Mouse (Mus musculus): ENCODE measurements around the gene Ctxn1. TPM values are rescaled to one million over a fixed set of nuclear protein-coding genes. Genes with fewer than 3 reads are reported as not detected.

The Ctxn1 gene
- total and polyA plus RNA-seq, 3 experiments, result 0.58 to 5.6 TPM; not detected in 1

DNA sequence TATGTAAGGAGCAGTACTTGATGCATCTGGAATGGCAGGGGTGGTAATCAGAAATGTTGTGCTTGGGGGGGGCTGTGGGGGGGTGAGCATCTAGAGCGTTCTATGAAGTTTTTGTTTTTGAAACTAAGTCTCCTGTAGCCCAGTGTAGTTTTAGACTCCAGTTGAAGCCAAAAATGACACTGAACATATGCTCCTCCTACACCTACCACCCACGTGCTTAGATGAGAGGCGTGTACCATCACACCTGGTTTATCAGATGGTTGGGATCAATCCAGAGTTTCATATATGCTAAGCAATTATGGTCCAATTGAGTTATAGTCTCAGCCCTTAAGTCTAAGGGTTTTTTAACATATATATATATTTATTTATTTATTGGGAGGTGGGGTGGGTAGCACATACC, 39.5 kb downstream of the Ctxn1 start:
- no peak for DNase-seq (ENCODE audit: low read depth, low spot score)
- Histone ChIP-seq H3K9ac (ENCODE audit: control insufficient read depth, low read depth, low read length, poor library complexity, severe bottlenecking) (no peak overlapping the region), H3K27ac (ENCODE audit: control insufficient read depth, low read depth, low read length) (no peak overlapping the region), H3K9me3 (replicated peaks; ENCODE audit: insufficient read depth, low read length) (no peaks in the 10 kb centered on the region), H3K4me1 (ENCODE audit: control insufficient read depth in 1 of 2, insufficient read depth in 2 of 2, low read length in 2 of 2) (peaks cover 8 to 20% of the 10 kb centered on the region in 2 experiments), H3K4me3 (ENCODE audit: control insufficient read depth in 1 of 2, insufficient read depth in 1 of 2, low read depth in 2 of 2, low read length in 2 of 2) (no peak overlapping the region), H3K36me3 (ENCODE audit: control insufficient read depth in 1 of 2, insufficient read depth in 2 of 2, low read length in 2 of 2) (peaks cover 0 to 12% of the 10 kb centered on the region in 2 experiments; a peak in 2 of 4 replicates), H3K27me3 (ENCODE audit: control insufficient read depth in 1 of 2, insufficient read depth in 2 of 2, low read length in 2 of 2) (no peaks in the 10 kb centered on the region), H3K79me2 (ENCODE audit: control insufficient read depth, insufficient read depth, low read length, poor library complexity) (no peaks in the 10 kb centered on the region)
- TF ChIP-seq POLR2A (IDR thresholded peaks at IDR 0.05; ENCODE audit: control insufficient read depth in 1 of 2, insufficient read depth in 1 of 2, low read depth in 1 of 2, low read length in 2 of 2, poor library complexity in 1 of 2) (no peak), TCF12 (IDR thresholded peaks at IDR 0.05; ENCODE audit: low read depth, low read length) (no peak), ZKSCAN1 (IDR thresholded peaks at IDR 0.05; ENCODE audit: low read depth, low read length) (no peak), GABPA (IDR thresholded peaks at IDR 0.05; ENCODE audit: low read depth, low read length) (no peak), MYC (IDR thresholded peaks at IDR 0.05; ENCODE audit: low read depth, low read length) (no peak), MAZ (IDR thresholded peaks at IDR 0.05; ENCODE audit: low read depth, low read length) (no peak), ETS1 (IDR thresholded peaks at IDR 0.05; ENCODE audit: low read depth, low read length) (no peak), MAFK (IDR thresholded peaks at IDR 0.05; ENCODE audit: borderline replicate concordance, low read depth, low read length) (no peak), POLR2AphosphoS2 (IDR thresholded peaks at IDR 0.05; ENCODE audit: low read length) (no peak), CHD1 (IDR thresholded peaks at IDR 0.05; ENCODE audit: low read depth, low read length) (no peak), RAD21 (IDR thresholded peaks at IDR 0.05; ENCODE audit: low read depth, low read length) (no peak), CTCF (IDR thresholded peaks at IDR 0.05 in 2 of 3, conservative IDR thresholded peaks at IDR 0.05 in 1 of 3; ENCODE audit: control insufficient read depth in 1 of 3, insufficient read depth in 1 of 3, low read depth in 2 of 3, low read length in 3 of 3, poor library complexity in 1 of 3, severe bottlenecking in 1 of 3) (no peak), GATA1 (IDR thresholded peaks at IDR 0.05; ENCODE audit: low read depth, low read length) (no peak)

DNA sequence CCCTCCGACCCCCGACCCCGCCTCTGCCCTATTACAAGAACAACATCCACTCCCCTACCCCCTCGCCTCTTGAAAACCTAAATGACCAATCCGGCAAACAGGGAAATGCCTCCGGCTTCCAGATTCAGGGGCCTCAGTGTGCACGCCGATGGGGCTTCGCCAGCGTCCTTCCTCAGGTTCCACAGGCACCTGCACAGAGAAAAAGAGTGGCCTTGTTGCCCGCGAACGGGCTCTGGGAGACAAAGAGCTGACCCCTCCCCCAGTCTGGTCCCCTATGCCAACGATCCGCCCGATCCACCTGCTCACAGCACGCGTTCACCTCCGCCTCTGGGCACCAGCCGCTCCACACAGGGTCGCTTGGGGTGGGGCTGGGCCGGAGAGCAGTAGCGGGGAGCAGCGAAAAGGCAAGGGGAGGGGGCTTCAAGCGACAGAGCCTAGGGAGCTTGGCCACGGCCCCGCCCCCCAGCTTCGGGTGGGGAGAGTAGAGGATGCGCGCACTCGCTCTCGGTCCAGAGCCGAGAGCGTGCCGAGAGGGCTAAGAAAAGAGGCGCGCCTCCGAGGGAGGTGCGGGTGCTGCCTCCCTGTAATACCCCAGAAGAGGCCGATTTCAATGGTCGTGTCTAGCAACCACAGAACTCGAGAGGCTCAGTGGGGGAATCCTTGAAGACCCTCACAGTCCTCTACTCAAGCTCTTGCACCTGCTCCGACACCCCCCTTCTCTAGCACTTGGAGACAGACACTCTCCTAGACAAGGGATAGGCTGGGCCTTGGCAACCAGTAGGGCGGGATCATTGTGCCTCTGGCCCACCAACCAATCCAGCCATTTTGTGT, 42.1 kb downstream of the Ctxn1 start, which contains the start of gene Prr36:
TSS of gene Prr36 (minus strand) at position 669 of the 831 bp plus-strand sequence.
- H3K4me1 ChIP-seq (ENCODE audit: control insufficient read depth in 1 of 2, insufficient read depth in 2 of 2, low read length in 2 of 2), result peaks cover 4 to 23% of the 10 kb centered on the region in 2 experiments
- DNase-seq (ENCODE audit: low read depth, low spot score), result no peak
- no peak within 1 kb of the TSS for H3K4me3 ChIP-seq (ENCODE audit: control insufficient read depth in 1 of 2, insufficient read depth in 1 of 2, low read depth in 2 of 2, low read length in 2 of 2)
- H3K36me3 ChIP-seq (ENCODE audit: control insufficient read depth in 1 of 2, insufficient read depth in 2 of 2, low read length in 2 of 2), result peaks cover 0 to 7% of the 10 kb centered on the region in 2 experiments; a peak in 2 of 4 replicates
- H3K27ac ChIP-seq (ENCODE audit: control insufficient read depth, low read depth, low read length), result no peak within 1 kb of the TSS
- TF ChIP-seq MYC (IDR thresholded peaks at IDR 0.05; ENCODE audit: low read depth, low read length), result no peak
- 0 out of 4 replicates have a peak, but pooled peaks of 1 of the 2 experiments have one; percentile 13 for TF ChIP-seq POLR2A (IDR thresholded peaks at IDR 0.05; ENCODE audit: control insufficient read depth in 1 of 2, insufficient read depth in 1 of 2, low read depth in 1 of 2, low read length in 2 of 2, poor library complexity in 1 of 2)
- TF ChIP-seq RAD21 (IDR thresholded peaks at IDR 0.05; ENCODE audit: low read depth, low read length), result no peak
- TF ChIP-seq ELF1 (IDR thresholded peaks at IDR 0.05; ENCODE audit: low read depth, low read length), result no peak
- H3K9me3 ChIP-seq (replicated peaks; ENCODE audit: insufficient read depth, low read length), result no peaks in the 10 kb centered on the region
- no peaks in the 10 kb centered on the region for H3K27me3 ChIP-seq (ENCODE audit: control insufficient read depth in 1 of 2, insufficient read depth in 2 of 2, low read length in 2 of 2)
- H3K9ac ChIP-seq (ENCODE audit: control insufficient read depth, low read depth, low read length, poor library complexity, severe bottlenecking), result no peak within 1 kb of the TSS
- no peaks in the 10 kb centered on the region for H3K79me2 ChIP-seq (ENCODE audit: control insufficient read depth, insufficient read depth, low read length, poor library complexity)

Data from MEL (cell line).